8 mouse cellular contexts compared by ENCODE assay signal in genomic region chr2:166906523-166907182, GRCm38 (mm10). TPM values are rescaled to one million over a fixed set of nuclear protein-coding genes. Genes with fewer than 3 reads are reported as not detected.
A peak's percentile ranks its signal among the peaks of the same experiment; 100 is the strongest.
DNase-seq lines count a peak whose midpoint lies in the region; ATAC-seq lines count a peak whose summit lies in the region.

No protein-coding gene starts in this region.

- no peaks in the 10 kb centered on the region for H3K36me3 ChIP-seq in forebrain, embryonic 11.5 days (ENCODE audit: control insufficient read depth, insufficient read depth, low read length)
- H3K36me3 ChIP-seq in intestine, embryonic 16.5 days (ENCODE audit: control insufficient read depth, insufficient read depth, low read length): no peaks in the 10 kb centered on the region
- 0 out of 2 replicates have a peak, but pooled peaks cover 5% of the 10 kb centered on the region for H3K36me3 ChIP-seq in stomach, embryonic 16.5 days (ENCODE audit: control insufficient read depth, insufficient read depth, low read length)

- H3K27ac ChIP-seq in forebrain, embryonic 11.5 days (ENCODE audit: low read depth, low read length): peak overlapping the region; percentile 96
- H3K27ac ChIP-seq in intestine, embryonic 16.5 days (ENCODE audit: low read length): peak overlapping the region; percentile 99
- peak overlapping the region; percentile 99 for H3K27ac ChIP-seq in stomach, embryonic 16.5 days (ENCODE audit: low read length)

- H3K4me3 ChIP-seq in forebrain, embryonic 11.5 days (ENCODE audit: low read depth, low read length): peak overlapping the region; percentile 90
- H3K4me3 ChIP-seq in intestine, embryonic 16.5 days (ENCODE audit: low read length): peak overlapping the region; percentile 92
- H3K4me3 ChIP-seq in stomach, embryonic 16.5 days (replicated peaks; ENCODE audit: low read length): peak overlapping the region; percentile 85

- H3K27me3 ChIP-seq in forebrain, embryonic 11.5 days (ENCODE audit: control insufficient read depth, insufficient read depth, low read length): no peaks in the 10 kb centered on the region
- no peaks in the 10 kb centered on the region for H3K27me3 ChIP-seq in intestine, embryonic 16.5 days (replicated peaks; ENCODE audit: control insufficient read depth, insufficient read depth, low read length)
- no peaks in the 10 kb centered on the region for H3K27me3 ChIP-seq in stomach, embryonic 16.5 days (ENCODE audit: control insufficient read depth, insufficient read depth, low read length)

- H3K9me3 ChIP-seq in forebrain, embryonic 11.5 days (ENCODE audit: control insufficient read depth, low read length): no peaks in the 10 kb centered on the region
- H3K9me3 ChIP-seq in intestine, embryonic 16.5 days (ENCODE audit: control insufficient read depth, low read length): no peaks in the 10 kb centered on the region
- no peaks in the 10 kb centered on the region for H3K9me3 ChIP-seq in stomach, embryonic 16.5 days (replicated peaks; ENCODE audit: control insufficient read depth, low read length)

- no peak; the same call in 1 of the 2 replicates for ATAC-seq in forebrain, embryonic 11.5 days (replicated peaks; ENCODE audit: low FRiP score)
- ATAC-seq in intestine, embryonic 16.5 days: peak; percentile 51
- ATAC-seq in stomach, embryonic 16.5 days (ENCODE audit: insufficient read depth, low FRiP score): peak; percentile 23; the same call in 1 of the 2 replicates

- WGBS in forebrain, embryonic 11.5 days: 1% methylated on average over 28 of the region's 28 CpGs
- under 1% methylated on average over 28 of the region's 28 CpGs for WGBS in intestine, embryonic 16.5 days
- WGBS in stomach, embryonic 16.5 days: under 1% methylated on average over 28 of the region's 28 CpGs

- peak overlapping the region; percentile 95 for H3K4me2 ChIP-seq in forebrain, embryonic 11.5 days (ENCODE audit: low read depth, low read length, severe bottlenecking)
- H3K4me2 ChIP-seq in intestine, embryonic 16.5 days (ENCODE audit: low read depth, low read length): peak overlapping the region; percentile 70
- H3K4me2 ChIP-seq in stomach, embryonic 16.5 days (ENCODE audit: low read depth, low read length): peak overlapping the region; percentile 84

- H3K4me1 ChIP-seq in forebrain, embryonic 11.5 days (replicated peaks; ENCODE audit: control insufficient read depth, insufficient read depth, low read length): peaks cover 6% of the 10 kb centered on the region; the same call in 1 of the 2 replicates
- H3K4me1 ChIP-seq in intestine, embryonic 16.5 days (ENCODE audit: control insufficient read depth, insufficient read depth, low read length): peaks cover 14% of the 10 kb centered on the region
- H3K4me1 ChIP-seq in stomach, embryonic 16.5 days (ENCODE audit: control insufficient read depth, insufficient read depth, low read length): peaks cover 11% of the 10 kb centered on the region

- peak overlapping the region; percentile 96 for H3K9ac ChIP-seq in forebrain, embryonic 11.5 days (ENCODE audit: low read length)
- H3K9ac ChIP-seq in intestine, embryonic 16.5 days (ENCODE audit: low read depth, low read length): peak overlapping the region; percentile 95
- H3K9ac ChIP-seq in stomach, embryonic 16.5 days (ENCODE audit: low read length): peak overlapping the region; percentile 93

- peak; percentile 15 for DNase-seq in kidney, adult 9 months
- no peak for DNase-seq in kidney, postnatal 10 days
- peak; percentile 46 for DNase-seq in MN1 (ENCODE audit: low spot score)
- no peak for DNase-seq in forebrain, embryonic 11.5 days (ENCODE audit: low spot score)
- DNase-seq in lung, postnatal 4 days: peak; percentile 30
- no peak for DNase-seq in testis, postnatal 10 days (ENCODE audit: low spot score)

RNA-seq across cellular contexts. Expression of gene Cse1l, which starts 0.8 kb away (rescaled TPM):
- polyA plus RNA-seq in forebrain, embryonic 11.5 days (2014; fragmentation: Nextera tagmentation; extraction: Ambion mirVana): 222 and 240 TPM in 2 replicates
- polyA plus RNA-seq in intestine, embryonic 16.5 days (2015; fragmentation: Nextera tagmentation; extraction: Ambion mirVana): 80.7 and 85.5 TPM in 2 replicates
- 94.0 and 95.6 TPM in 2 replicates for polyA plus RNA-seq in stomach, embryonic 16.5 days (2015; fragmentation: Nextera tagmentation; extraction: Ambion mirVana)

Comparison
In these comparisons a context has a peak if more than half of its experiments do, and no peak if none do; other contexts are left out.
1. DNase-seq: peak in kidney, adult 9 months (single experiment), MN1 (single experiment) and lung, postnatal 4 days (2 of 2); none in kidney, postnatal 10 days (single experiment), forebrain, embryonic 11.5 days (single experiment) and testis, postnatal 10 days (single experiment).
2. Peak in every context shown above with its lines, with median percentiles within 50 percentile points of each other: H3K27ac ChIP-seq, H3K4me2 ChIP-seq, H3K4me3 ChIP-seq and H3K9ac ChIP-seq.